Mouse (Mus musculus) kidney, adult 2 months (tissue): ENCODE results near the gene Hcrt.

Experiments used
- CTCF ChIP-seq: fragments of 200-500 bp; conservative IDR thresholded peaks from 2 replicates; pipeline ENCODE4 v1.5.1; 2011; ENCODE audit warnings: low read depth, mild to moderate bottlenecking, control low read depth, low read length, moderate library complexity, mixed read lengths; ENCODE audit not compliant: insufficient read depth, insufficient read length
- POLR2A ChIP-seq: fragments of 200-500 bp; IDR thresholded peaks from one replicate; pipeline ENCODE4 v1.6.1; 2011; ENCODE audit warnings: low read depth, low read length, control low read depth

DNA sequence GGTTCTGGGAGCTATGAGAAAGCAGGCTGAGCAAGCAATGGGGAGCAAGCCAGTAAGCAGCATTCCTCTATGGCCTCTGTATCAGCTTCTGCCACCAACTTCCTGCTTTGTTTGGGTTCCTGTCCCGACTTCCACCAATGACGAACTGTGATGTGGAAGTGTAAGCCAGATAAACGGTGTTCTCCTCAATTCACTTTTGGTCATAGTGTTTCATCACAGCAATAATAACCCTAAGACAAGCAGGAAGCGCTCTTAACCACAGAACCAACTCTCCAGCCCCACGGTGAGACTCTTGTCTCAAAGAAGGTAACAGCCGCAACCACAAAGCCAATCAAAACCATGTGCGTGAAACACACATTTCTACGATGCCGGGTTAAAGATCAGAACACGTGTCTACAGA lies 41.7 kb upstream of the Hcrt start:
- TF ChIP-seq POLR2A (no peak), CTCF (no peak)
